Mouse (Mus musculus) bone marrow macrophage, adult 2 months (primary cell): Measurements from ENCODE around the gene Rnf141. TPM values are rescaled to one million over a fixed set of nuclear protein-coding genes. Genes with fewer than 3 reads are reported as not detected.

Experiments used
- H3K27ac ChIP-seq: 2 replicates; pipeline ENCODE4 v1.5.1; 2012; ENCODE audit warnings: low read depth, low read length; ENCODE audit not compliant: insufficient read depth
- H3K4me1 ChIP-seq: 2 replicates; pipeline ENCODE4 v1.6.1; 2012; ENCODE audit warnings: low read length; ENCODE audit not compliant: control insufficient read depth, insufficient read depth
- H3K4me3 ChIP-seq: 2 replicates; pipeline ENCODE4 v1.5.1; 2012; ENCODE audit warnings: mild to moderate bottlenecking, low read length, moderate library complexity; ENCODE audit not compliant: insufficient read depth
- CTCF ChIP-seq: IDR thresholded peaks from 2 replicates; pipeline ENCODE4 v1.5.1; 2012; ENCODE audit warnings: low read depth, mild to moderate bottlenecking, low read length, moderate library complexity
- POLR2A ChIP-seq: IDR thresholded peaks from 2 replicates; pipeline ENCODE4 v1.6.1; 2012; ENCODE audit warnings: mild to moderate bottlenecking, low read depth, low read length, borderline replicate concordance
- polyA plus RNA-seq: library from polyadenylated mRNA; stranded (reverse); fragments of >200 nt; gene quantifications from 2 replicates; pipeline ENCODE4 v1.2.4, GENCODE M21; 2012; ENCODE audit not compliant: missing spikeins, insufficient read depth, insufficient read length

The Rnf141 gene
- polyA plus RNA-seq, 1 experiment: 48.6 TPM

- TF ChIP-seq CTCF (no peak), POLR2A (no peak)
- Histone ChIP-seq H3K4me1 (peaks cover 43% of the 10 kb centered on the region), H3K4me3 (no peak overlapping the region), H3K27ac (no peak overlapping the region)
Measured at GRCm38 (mm10) chr7:110782135-110782534, 62.1 kb downstream of the Rnf141 start.

GRCm38 (mm10) chr7:110781231-110781711 lies 63.0 kb downstream of the Rnf141 start:
- TF ChIP-seq CTCF (no peak), POLR2A (no peak)
- peaks cover 39% of the 10 kb centered on the region for H3K4me1 ChIP-seq
- H3K27ac ChIP-seq: no peak overlapping the region
- no peak overlapping the region for H3K4me3 ChIP-seq

- Histone ChIP-seq H3K27ac (no peak overlapping the region), H3K4me3 (no peak overlapping the region), H3K4me1 (peaks cover 37% of the 10 kb centered on the region)
- TF ChIP-seq CTCF (no peak), POLR2A (no peak)
Measured at GRCm38 (mm10) chr7:110780520-110780919, 63.7 kb downstream of the Rnf141 start.

- Histone ChIP-seq H3K27ac (no peak overlapping the region), H3K4me1 (peaks cover 40% of the 10 kb centered on the region), H3K4me3 (no peak overlapping the region)
- TF ChIP-seq CTCF: no peak
- TF ChIP-seq POLR2A: no peak
Measured at GRCm38 (mm10) chr7:110779605-110780111, 64.6 kb downstream of the Rnf141 start.

- Histone ChIP-seq H3K4me3 (no peak overlapping the region), H3K4me1 (peaks cover 45% of the 10 kb centered on the region), H3K27ac (no peak overlapping the region)
- TF ChIP-seq POLR2A (no peak), CTCF (no peak)
Measured at GRCm38 (mm10) chr7:110778933-110779332, 65.3 kb downstream of the Rnf141 start.

- TF ChIP-seq CTCF (no peak), POLR2A (no peak)
- Histone ChIP-seq H3K4me1 (peaks cover 51% of the 10 kb centered on the region), H3K27ac (no peak overlapping the region), H3K4me3 (no peak overlapping the region)
Measured at GRCm38 (mm10) chr7:110777146-110778001, 66.9 kb downstream of the Rnf141 start.

- no peak for TF ChIP-seq CTCF
- no peak for TF ChIP-seq POLR2A
- no peak overlapping the region for H3K27ac ChIP-seq
- H3K4me3 ChIP-seq: peak overlapping the region; percentile 57
- peaks cover 57% of the 10 kb centered on the region for H3K4me1 ChIP-seq
Measured at GRCm38 (mm10) chr7:110774674-110775073, 69.6 kb downstream of the Rnf141 start.

- Histone ChIP-seq H3K4me1 (peaks cover 61% of the 10 kb centered on the region), H3K4me3 (peak overlapping the region; percentile 57), H3K27ac (peak overlapping the region; percentile 92)
- TF ChIP-seq CTCF (no peak), POLR2A (no peak)
Measured at GRCm38 (mm10) chr7:110774077-110774476, 70.2 kb downstream of the Rnf141 start.

- peak overlapping the region; percentile 57 for H3K4me3 ChIP-seq
- peaks cover 61% of the 10 kb centered on the region for H3K4me1 ChIP-seq
- H3K27ac ChIP-seq: peak overlapping the region; percentile 92
- TF ChIP-seq POLR2A (no peak), CTCF (no peak)
Measured at GRCm38 (mm10) chr7:110773204-110774002, 70.9 kb downstream of the Rnf141 start.
